Mouse (Mus musculus): ENCODE results near the gene Rbms3.

GRCm38 (mm10) chr9:116947369-116947768, 682.3 kb downstream of the Rbms3 start:
- no peak for TF ChIP-seq CTCF (IDR thresholded peaks at IDR 0.05; ENCODE audit: extremely low read depth, insufficient read depth, low read length)
- TF ChIP-seq POLR2A (IDR thresholded peaks at IDR 0.05; ENCODE audit: extremely low read depth, insufficient read depth, low read length) = no peak

All from cortical plate, adult 2 months (tissue).